Mouse (Mus musculus) adrenal gland (tissue): Measurements from ENCODE around the gene Kdm4d.
"Not testable (repeated sequence)": the region's sequence is repeated elsewhere in the genome, so short reads cannot be mapped to it uniquely, and the experiment has no call there.

ENCODE experiments used
- intact Hi-C: fragments of 180-260 bp; cut with DNase I; formaldehyde crosslinking; loops from one replicate; pipeline ENCODE4 v1.15.1; 2025
- long read RNA-seq, 2 experiments: library from polyadenylated mRNA; unstranded; transcript quantifications; one replicate each; pipeline ENCODE4 v2.0.0; 2020; ENCODE audit warnings: borderline replicate concordance in 1 of 2; ENCODE audit not compliant: insufficient replicate concordance in 1 of 2

The Kdm4d gene
- long read RNA-seq, experiment 1, result 0 reads
- long read RNA-seq, experiment 2, result 0 reads

DNA sequence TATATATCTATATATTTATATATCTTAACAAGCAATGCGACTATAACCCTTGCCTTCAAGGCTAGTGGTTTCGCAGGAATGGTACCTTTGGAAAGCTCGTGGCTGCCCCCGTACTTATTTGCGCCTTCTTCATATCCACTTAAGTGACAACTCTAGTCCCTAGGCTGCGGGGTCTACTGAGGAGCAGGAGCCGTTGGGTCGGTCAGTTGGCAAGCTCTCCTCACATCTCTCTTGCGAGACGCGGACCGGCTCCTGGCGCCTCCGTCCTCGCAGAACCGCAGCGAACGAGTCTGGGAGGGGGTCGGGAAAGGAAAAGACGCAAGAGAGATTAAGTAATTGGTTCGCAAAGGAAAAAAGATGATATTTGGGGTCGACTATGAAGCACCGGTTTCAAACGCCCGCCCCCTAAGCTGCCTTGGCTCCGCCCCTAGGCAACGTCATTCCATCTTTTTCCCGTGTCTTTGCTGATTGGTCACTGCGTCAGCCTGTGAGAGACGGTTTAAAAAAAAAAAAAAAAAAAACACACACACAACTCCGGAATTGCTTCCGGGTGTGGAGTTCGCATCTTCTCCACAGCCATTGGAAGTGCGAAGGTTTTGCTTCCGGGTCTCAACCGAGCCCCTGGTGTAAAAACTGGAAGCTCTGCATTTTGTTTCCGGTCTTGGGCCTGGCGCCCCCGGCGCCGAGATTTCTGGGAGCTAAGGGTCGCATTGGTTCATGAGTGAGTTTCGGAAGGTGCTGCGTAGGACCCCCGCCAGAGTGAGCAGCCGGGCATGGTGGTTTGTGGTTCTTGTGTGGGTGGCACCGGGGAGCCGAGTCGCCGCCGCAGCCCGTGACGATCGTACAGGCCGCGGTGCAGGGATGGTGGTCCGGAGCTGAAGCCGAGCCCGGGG is at the start of gene Kdm4d, which contains the start of gene Cwc15:
Gene Kdm4d, minus strand, starts transcription at position 460 of the 893 bp plus-strand sequence.
Gene Cwc15, plus strand, starts transcription at position 595 of the 893 bp plus-strand sequence.
- intact Hi-C loops, result no loop called here

DNA sequence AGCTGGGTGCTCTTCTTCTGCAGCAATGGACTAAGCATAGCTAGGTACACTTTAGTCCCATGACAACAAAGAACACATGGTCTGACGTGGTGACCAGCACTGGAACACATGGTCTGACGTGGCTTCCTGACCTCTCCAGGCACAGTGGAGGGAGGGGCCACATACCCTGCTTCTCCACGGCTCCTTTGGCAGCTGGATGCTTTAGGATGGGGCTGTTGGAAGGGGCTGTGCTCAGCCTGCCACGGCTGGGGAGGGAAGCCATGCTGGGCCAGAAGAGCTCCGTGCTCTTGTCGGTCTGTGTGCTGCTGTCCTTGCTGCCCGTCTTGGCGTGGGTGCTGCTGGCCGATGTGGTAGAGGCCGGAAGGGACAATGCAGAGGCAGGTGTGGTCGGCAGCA is 48.1 kb upstream of the Kdm4d start:
- intact Hi-C loops, result no loop called here

DNA sequence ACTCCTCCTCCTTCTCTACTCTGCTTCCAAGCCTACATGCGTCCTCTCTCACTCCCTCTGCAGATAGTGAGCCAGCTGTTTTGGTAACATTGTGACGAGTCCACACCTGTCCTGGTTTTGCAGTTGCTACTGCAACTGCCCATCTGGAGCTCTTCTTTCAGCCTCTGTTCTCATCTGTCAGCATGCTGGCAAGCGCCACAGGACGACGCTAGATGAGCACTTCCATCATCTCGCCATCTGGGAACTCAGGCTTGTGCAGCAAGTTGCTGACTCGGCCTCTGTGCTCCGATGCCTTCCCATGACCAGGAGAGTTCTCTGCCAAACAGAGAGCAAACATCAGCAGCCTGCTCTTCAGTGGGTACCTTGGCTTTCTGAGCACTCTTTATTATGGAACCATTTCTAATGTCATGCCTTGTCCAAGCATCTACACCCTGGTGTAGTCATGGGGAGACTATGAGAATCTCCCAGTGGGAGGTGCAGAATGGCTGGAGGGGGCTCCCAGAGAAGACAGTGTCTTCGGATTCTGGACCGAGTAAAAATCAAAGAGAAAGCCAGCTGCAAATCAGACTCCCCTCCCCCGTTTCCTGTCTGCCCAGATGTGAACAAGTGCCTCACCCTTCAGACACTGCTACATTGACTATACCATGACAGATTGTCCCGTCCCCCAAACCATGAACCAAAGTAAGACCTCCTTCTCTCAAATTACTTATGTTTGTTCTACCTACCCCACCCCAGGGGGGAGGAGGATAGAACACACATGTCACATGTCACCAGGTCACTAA is 47.5 kb upstream of the Kdm4d start:
- intact Hi-C loops, result no loop called here

DNA sequence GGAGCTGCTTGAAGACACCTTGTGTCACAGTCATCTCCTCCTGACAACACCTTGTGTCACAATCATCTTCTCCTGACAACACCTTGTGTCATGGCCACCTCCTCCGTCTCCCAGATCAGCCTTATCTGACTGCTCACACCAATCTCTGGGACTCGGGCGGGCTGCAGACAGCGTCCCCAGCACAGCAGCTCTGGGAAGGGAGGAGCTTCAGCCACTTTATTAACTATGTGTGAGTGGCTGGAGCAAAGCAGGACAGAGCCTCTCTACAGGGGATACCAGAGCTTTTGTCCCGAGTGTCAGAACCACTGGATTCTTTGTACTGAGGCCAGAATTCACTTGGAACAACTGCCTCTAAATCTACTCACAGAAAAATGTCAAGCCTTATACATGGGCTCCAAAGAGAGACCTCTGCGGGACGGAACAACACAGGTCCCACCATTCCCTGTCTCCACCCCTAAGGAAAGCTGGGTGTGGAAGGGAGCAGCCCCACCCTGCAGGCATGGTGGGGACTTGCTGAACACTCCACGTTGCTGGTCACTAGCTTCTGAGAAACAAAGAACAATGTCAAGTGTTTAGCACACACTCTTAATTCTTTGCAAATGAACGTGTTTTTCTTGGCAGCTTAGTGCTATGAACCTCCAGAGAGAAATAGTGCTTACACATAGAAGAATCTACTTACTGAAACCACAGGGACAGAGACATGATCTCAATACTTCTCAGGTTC is 43.9 kb upstream of the Kdm4d start:
- intact Hi-C loops, result no loop called here

DNA sequence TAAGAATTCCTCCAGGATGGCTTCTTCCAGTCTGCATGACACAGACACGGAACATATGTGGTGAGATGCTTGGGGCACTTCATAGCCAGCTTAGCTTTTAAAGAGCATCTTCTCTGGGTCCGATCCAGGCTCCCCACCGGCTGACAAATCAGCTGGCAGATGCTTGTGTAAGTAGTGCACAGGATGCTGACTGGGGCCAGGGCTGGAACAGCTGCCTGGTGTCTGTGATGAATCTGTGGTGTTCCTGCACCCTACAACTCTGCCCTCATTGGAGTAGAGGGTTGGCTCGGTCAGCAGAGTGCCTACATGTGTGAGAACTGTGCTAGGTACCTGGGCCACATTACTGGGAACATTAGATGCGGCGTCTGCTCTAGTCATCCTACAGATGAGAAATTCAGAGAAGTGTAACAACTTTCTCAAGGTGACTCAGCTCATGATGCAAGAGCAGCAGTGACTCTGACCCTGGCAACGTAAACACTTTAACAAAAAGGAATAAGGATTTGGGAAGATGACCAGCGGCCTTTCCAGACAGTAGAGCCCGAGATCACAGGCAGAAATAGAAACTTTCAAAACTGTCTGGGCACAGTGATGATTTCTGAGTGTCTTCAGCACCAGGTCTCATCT is 34.7 kb upstream of the Kdm4d start:
- intact Hi-C loops, result no loop called here

GRCm38 (mm10) chr9:14533659-14534058 is 33.4 kb upstream of the Kdm4d start:
- intact Hi-C loops, result no loop called here

DNA sequence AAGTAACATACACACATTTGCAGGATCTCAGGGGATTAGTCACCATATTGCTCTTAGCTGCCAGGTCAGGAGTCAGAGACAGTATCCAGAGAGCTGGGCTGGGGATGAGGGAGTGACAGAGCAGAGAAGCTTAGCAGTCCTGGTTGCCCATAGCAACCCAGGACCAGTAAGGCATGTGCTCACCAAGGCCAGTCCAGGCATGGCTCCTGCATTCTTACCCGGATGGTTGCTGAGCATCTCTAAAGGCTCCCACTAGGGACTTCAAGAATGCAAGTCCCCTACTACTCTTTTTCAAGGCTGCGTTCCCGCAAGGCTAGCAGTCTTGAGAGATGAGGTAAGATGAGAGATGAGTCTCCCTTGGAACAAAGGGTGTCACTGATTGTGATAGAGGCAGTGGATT is 32.0 kb upstream of the Kdm4d start:
- intact Hi-C loops, result no loop called here

- intact Hi-C loops, result no loop called here
Measured at GRCm38 (mm10) chr9:14530004-14530403, 29.7 kb upstream of the Kdm4d start.

GRCm38 (mm10) chr9:14523408-14524043 is 23.2 kb upstream of the Kdm4d start:
- intact Hi-C loops, result loop anchor here (1.0 to 10.0 kb wide), 2 partner anchors 176 to 241 kb away; no protein-coding TSS in a partner anchor

GRCm38 (mm10) chr9:14521695-14522094 is 21.4 kb upstream of the Kdm4d start:
- intact Hi-C loops, result loop anchor here (10.0 kb wide), 1 partner anchor 243 kb away; no protein-coding TSS in a partner anchor

DNA sequence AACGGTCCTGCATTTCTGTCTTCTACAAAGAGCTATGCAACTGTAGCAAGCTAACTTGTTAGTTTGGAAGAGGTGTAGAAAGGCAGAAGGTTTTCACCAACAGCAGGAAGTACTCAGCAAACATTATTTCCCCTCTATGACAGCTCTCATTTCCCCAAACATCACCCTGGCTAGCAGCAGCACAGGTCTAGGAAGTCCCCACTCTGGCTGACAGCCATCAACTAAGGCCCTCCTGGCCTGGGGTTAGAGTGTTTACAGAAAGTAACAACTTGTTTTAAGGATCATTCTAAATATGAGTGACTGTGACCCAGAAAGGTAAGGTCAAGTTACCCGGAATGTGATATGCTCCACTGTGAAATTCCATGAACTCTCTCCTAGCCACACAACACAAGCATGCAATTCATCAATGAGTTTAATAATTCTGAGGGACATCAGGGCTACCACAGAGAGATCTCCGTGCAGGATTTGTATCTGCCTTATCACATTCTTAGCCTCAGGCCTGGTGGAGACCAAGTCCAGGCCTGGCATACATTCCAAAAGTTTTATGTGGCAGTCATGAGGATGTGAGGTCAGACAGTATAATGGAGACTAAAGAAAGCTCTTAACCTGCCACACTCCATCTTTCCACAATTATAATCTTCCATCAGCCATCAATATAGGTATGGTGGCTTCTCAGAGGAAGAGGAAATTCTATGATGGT is 20.8 kb upstream of the Kdm4d start:
- intact Hi-C loops, result loop anchor here (10.0 kb wide), 1 partner anchor 244 kb away; no protein-coding TSS in a partner anchor

- intact Hi-C loops, result no loop called here
Measured at GRCm38 (mm10) chr9:14518105-14518504, 17.8 kb upstream of the Kdm4d start.

GRCm38 (mm10) chr9:14517296-14517695 is 17.0 kb upstream of the Kdm4d start:
- intact Hi-C loops, result no loop called here

DNA sequence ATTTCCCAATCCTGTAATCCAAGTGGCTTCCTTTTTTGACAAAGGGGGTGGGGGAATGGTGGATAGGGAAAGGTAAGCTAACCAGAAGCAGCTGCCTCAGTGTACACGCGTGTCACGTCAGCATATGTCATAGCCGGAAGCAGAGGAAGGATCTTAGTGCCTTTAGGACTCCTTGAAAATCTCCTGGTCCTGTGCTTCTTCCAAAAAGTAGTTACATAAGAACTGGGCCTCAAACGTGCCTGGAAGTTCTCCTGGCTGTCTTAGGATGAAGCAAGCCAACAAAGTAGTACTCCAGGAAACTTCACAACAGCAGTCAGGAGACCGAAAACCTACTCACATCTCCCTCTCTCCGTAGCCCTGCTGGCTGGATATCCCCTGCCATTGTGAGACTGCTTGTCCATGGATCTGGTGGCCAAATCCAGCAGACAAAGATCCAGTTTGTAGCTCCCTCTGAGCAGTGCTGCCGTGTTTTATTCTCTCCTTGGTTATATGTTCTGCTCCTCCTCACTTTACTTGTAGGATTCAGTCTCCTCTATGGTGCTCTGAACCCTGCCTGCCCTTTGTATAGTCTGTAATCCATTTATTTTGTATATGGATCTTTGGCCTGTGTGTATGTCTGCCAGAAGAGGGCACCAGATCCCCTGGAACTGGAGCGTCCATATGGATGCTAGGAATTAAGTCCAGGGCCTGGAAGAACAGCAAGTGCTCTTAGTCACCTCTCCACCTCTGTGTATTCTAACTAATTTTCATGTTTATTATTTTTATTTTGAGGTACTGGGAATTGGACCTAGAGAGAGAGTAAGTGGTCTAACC is 12.6 kb upstream of the Kdm4d start:
- intact Hi-C loops, result loop anchor here (2.0 kb wide), 1 partner anchor 186 kb away; no protein-coding TSS in a partner anchor

GRCm38 (mm10) chr9:14500916-14501424 is 688 bp upstream of the Kdm4d start:
- intact Hi-C loops, result no loop called here

DNA sequence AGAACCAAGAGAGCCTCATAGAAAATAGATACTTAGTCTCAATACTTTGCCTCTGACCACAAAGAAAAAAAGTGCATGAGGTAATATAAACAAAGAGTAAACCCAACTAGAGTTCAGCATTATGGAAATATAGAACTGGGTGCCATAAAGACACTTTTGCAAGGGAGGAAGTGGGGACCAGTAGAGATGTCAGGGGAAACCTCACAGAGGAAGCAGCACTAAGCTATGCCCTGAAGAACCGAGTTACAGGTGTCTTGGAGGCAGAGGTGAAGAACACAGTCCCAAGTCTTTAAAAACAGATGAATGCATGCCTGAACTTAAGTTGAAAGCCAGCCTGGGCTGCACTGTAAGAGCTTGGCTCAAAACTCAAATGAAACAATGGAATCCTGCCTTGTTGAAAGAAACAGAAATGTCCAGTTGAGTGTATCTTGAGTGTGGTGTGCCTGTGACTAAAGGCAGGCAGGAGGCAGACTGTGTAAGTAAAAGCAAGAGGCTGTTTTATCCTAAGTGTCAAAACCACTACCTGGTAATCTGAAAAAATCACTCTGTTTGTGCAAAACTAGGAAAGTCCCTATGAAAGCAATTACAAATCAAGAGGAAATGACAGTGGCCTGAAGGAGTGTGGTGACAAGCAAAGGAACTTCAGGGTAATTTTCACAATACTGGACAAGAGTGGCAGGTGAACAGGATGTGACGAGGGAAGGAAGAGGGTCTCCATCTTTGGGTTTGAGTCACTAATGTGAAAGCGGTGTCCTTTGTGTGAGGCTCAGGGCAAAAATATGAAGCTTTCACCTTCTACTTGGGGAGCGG is 1.2 kb downstream of the Kdm4d start:
- intact Hi-C loops, result no loop called here

DNA sequence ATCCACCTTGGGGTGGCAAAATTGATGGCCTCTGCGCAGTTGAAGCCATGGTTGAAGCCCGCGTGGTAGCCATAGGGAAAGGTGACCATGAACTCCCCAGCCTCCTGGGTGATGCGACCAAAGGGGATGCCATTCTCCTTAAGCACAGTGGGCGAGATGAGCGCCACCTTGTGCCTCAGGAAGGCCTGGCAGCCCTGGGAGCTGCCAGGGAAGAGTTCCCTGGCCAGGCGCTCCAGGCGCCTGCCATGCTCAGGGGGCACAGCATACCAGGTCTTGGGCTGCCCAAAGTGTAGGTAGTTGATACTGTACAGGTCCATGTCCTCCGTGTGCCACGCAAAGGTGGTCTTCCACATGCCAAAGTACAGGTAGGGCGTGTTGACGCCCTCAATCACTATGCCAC is 36.6 kb downstream of the Kdm4d start:
- intact Hi-C loops, result not testable (repeated sequence)

GRCm38 (mm10) chr9:14462536-14462935 is 37.7 kb downstream of the Kdm4d start:
- intact Hi-C loops, result not testable (repeated sequence)
